Mouse (Mus musculus): ENCODE measurements around the gene Ttc34. TPM values are rescaled to one million over a fixed set of nuclear protein-coding genes. Genes with fewer than 3 reads are reported as not detected.
A peak's percentile ranks its signal among the peaks of the same experiment; 100 is the strongest.

The Ttc34 gene
- polyA plus RNA-seq, 1 experiment, result 1.00 TPM

DNA sequence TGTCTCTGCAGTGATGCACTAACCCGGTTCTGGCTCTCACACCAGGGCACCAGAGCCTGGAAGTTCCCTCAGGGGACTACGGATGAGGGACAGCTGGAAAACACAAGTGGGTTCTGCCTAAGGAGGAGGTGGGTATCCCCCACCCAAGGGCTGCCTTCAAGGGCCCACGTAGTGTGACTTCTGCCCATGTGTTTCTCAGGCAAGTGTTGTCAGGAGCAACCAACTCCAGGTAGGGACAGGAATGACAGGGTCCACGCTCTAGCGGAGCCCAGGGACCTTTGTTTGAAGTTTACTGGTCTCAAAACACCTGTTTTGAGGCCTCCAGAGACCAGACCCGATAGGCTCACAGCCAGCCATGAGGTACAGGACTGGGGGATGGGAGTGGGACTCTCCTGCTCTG lies 35.9 kb downstream of the Ttc34 start:
- TF ChIP-seq POLR2A (IDR thresholded peaks at IDR 0.05; ENCODE audit: borderline replicate concordance, extremely low read depth, insufficient read depth, insufficient read length, poor library complexity, severe bottlenecking) (no peak), CTCF (IDR thresholded peaks at IDR 0.05; ENCODE audit: borderline replicate concordance, extremely low read depth, insufficient read depth, insufficient read length) (no peak)
- no peak for DNase-seq (ENCODE audit: low read depth)

DNA sequence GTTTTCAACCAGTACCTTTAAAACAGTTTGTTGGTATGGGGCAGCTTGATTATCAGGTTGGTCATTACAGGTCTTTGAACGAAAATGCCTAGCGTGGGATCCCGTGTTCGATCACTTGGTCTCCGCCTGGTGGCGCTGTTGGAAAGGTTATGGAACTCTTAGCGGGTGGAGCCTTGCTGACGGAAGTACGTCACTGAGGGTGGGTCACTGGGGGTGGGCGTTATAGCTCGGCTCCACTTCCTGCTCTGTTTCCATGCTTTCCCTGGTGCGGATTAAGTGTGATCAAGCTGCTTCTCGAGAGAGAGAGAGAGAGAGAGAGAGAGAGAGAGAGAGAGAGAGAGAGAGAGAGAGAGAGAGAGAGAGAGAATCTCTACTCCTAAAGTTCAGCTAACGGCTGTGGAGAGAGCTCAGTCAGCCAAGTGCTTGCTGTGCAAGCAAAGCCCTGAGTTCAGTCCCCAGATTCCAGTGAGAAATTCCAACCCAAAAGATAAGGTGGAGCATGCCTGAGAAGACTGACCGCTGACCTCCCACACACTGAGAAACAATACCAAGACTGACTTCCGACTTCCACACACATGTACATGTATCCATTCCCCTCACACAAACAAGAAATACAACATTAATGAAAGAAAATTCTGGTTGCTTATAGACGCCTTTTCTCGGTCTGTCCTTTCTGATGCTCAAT lies 40.7 kb downstream of the Ttc34 start:
- peak; percentile 98 for DNase-seq (ENCODE audit: low read depth)
- TF ChIP-seq POLR2A (IDR thresholded peaks at IDR 0.05; ENCODE audit: borderline replicate concordance, extremely low read depth, insufficient read depth, insufficient read length, poor library complexity, severe bottlenecking) (peak; percentile 26; the same call in 1 of the 2 replicates), CTCF (IDR thresholded peaks at IDR 0.05; ENCODE audit: borderline replicate concordance, extremely low read depth, insufficient read depth, insufficient read length) (peak; percentile 96)

DNA sequence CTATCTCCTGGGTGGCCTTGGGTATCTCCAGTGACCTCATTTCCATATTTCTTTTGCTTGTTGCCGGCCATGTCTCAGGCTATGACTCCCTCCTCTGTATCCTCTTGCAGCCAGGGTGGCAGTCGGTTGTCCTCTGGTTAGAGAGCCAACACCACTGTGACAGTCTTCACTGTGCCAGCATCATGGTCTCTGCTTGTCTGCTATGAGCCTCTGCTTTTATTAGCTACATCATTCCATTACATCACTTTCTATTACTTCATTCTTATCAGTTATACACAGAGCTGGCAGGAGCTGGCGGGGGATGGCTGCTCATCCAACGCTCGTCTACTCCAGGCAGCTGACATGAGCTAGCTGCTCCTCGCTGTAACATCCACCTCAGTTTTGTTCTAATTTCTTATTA lies 43.5 kb downstream of the Ttc34 start:
- no peak for DNase-seq (ENCODE audit: low read depth)
- TF ChIP-seq POLR2A (IDR thresholded peaks at IDR 0.05; ENCODE audit: borderline replicate concordance, extremely low read depth, insufficient read depth, insufficient read length, poor library complexity, severe bottlenecking) (no peak), CTCF (IDR thresholded peaks at IDR 0.05; ENCODE audit: borderline replicate concordance, extremely low read depth, insufficient read depth, insufficient read length) (no peak)

DNA sequence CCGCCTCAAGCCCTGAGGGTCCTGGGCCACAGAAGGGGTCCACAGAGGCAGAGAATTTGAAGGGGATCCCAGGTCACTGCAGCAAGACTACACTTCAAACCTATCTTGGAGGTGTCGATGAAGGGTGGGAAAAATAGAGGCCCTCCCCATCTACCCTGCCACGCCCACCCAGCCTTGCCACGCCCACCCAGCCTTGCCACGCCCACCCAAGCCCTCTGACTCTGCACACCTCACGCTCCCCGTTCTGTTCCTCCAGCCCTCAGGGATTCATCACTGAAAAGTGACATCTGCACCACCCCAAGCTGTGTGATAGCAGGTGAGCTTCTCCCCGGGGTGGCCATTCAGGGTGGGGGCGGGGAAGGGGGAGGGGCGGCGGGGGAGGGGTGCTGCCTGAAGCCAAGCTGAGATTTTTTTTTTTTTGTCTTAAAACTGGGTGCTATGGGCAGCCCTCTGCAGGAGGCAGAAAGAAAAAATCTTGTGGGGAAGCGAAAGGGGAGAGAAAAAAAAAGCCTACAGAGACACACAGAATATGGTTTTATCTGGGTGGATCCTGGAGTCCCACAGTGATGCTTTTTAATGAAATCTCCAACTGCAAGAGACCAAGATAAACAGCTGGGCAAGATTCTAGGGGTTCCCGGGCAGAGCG lies 44.9 kb downstream of the Ttc34 start:
- no peak for TF ChIP-seq CTCF (IDR thresholded peaks at IDR 0.05; ENCODE audit: borderline replicate concordance, extremely low read depth, insufficient read depth, insufficient read length)
- TF ChIP-seq POLR2A (IDR thresholded peaks at IDR 0.05; ENCODE audit: borderline replicate concordance, extremely low read depth, insufficient read depth, insufficient read length, poor library complexity, severe bottlenecking), result no peak
- no peak for DNase-seq (ENCODE audit: low read depth)

DNA sequence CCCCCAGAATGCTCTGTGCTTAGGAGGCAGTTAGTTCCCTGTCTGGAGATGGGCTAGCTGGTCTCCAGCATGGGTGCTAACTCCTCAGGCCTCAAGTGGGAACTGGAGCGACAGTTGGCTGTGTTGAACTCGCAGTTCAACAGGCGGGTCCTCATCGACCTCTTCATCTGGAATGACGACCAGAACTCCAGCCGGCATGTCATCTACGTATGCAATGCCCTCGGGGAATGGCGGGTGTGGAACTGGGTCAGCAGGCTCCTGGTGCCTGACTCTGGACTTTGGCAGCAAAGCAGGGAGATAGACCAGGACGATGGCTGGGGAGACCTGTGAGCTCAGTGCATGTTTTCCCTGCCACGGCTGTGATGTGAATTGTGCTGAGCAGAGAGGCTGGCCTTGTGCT lies 48.2 kb downstream of the Ttc34 start:
- TF ChIP-seq POLR2A (IDR thresholded peaks at IDR 0.05; ENCODE audit: borderline replicate concordance, extremely low read depth, insufficient read depth, insufficient read length, poor library complexity, severe bottlenecking) (no peak), CTCF (IDR thresholded peaks at IDR 0.05; ENCODE audit: borderline replicate concordance, extremely low read depth, insufficient read depth, insufficient read length) (no peak)
- no peak for DNase-seq (ENCODE audit: low read depth)

DNA sequence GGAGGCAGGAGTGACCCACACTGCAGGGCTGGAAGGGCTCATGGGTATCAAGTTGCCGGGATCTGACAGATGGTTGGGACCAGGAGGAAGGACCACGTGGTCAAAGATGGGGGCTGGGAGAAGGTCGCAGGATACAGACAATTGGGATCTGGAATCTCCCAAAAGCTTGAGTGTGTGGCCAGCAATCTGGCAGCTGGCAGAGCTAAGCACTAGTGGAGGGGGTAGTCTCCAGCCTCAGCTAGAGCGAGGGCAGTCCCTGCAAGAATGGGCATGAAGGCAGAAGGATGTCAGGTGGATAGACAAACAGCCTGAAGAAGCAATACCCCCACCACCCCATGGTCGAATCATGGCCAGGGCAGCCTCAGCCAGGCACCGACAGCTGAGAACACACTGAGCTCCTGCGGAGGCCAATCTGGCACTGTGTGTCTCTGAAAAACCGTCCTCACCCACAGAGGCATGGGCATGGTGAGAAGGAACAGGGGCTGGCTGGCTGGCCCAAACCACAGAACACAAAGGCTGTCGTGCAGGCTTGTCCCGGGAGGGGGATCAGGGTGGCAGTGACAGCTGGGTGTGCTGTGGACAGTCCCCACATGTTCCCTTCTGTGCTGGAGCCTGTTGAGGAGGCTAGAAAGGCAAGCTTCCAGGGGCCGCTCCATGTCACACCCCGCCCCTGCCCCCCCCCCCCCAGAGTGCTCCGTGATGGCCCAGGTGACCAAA lies 49.8 kb downstream of the Ttc34 start:
- DNase-seq (ENCODE audit: low read depth), result peak; percentile 33
- TF ChIP-seq POLR2A (IDR thresholded peaks at IDR 0.05; ENCODE audit: borderline replicate concordance, extremely low read depth, insufficient read depth, insufficient read length, poor library complexity, severe bottlenecking) (no peak), CTCF (IDR thresholded peaks at IDR 0.05; ENCODE audit: borderline replicate concordance, extremely low read depth, insufficient read depth, insufficient read length) (no peak)

DNA sequence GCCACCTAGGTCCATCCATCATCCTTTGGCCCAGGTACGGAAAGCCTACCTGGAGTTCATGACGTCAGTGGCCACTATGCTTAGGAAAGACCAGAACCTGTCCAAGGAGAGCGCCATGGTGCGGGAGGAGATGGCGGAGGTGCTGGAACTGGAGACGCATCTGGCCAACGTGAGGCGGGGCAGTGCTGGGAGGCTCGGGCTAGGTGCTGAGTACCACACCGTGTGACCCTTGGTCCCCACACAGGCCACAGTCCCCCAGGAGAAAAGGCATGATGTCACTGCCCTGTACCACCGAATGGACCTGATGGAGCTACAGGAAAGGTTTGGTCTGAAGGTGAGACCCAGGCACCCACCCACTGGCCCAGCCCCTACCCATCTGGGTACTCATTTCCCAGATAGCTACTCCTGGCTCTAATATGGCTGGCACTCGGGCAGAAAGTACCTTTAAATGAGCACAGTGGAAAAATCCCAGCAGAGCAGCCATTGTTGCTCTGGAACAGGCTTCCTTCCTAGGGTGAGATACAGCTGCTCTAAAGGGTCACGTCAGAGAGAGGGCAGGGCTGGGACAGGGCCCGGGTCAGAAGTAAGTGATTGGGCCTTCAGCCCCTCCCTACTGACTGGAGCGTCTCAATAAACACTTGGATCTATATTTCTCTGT lies 50.5 kb downstream of the Ttc34 start:
- DNase-seq (ENCODE audit: low read depth), result no peak
- no peak for TF ChIP-seq POLR2A (IDR thresholded peaks at IDR 0.05; ENCODE audit: borderline replicate concordance, extremely low read depth, insufficient read depth, insufficient read length, poor library complexity, severe bottlenecking)
- TF ChIP-seq CTCF (IDR thresholded peaks at IDR 0.05; ENCODE audit: borderline replicate concordance, extremely low read depth, insufficient read depth, insufficient read length), result no peak

DNA sequence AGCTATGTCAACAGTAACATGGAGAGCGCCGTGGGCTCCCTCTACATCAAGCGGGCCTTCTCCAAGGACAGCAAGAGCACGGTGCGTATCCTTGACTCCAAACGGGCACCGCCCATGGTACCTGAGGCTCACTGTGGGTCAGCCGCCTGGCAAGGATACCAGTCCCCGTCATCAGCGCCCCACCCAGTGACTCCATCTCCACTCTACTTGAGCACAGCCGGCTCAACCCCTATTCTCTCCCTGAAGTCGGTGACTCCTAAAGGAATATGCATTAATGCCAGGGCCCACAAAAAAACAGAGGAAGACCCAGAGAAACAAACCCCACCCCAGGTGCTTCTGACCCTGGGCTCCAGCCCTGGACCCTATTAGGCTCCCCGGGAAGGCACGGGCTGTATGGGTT lies 53.6 kb downstream of the Ttc34 start:
- DNase-seq (ENCODE audit: low read depth), result no peak
- TF ChIP-seq POLR2A (IDR thresholded peaks at IDR 0.05; ENCODE audit: borderline replicate concordance, extremely low read depth, insufficient read depth, insufficient read length, poor library complexity, severe bottlenecking) (no peak), CTCF (IDR thresholded peaks at IDR 0.05; ENCODE audit: borderline replicate concordance, extremely low read depth, insufficient read depth, insufficient read length) (no peak)

- TF ChIP-seq POLR2A (IDR thresholded peaks at IDR 0.05; ENCODE audit: borderline replicate concordance, extremely low read depth, insufficient read depth, insufficient read length, poor library complexity, severe bottlenecking) (no peak), CTCF (IDR thresholded peaks at IDR 0.05; ENCODE audit: borderline replicate concordance, extremely low read depth, insufficient read depth, insufficient read length) (no peak)
- no peak for DNase-seq (ENCODE audit: low read depth)
Observed at GRCm38 (mm10) chr4:154895549-154895948, 58.3 kb downstream of the Ttc34 start.

- TF ChIP-seq CTCF (IDR thresholded peaks at IDR 0.05; ENCODE audit: borderline replicate concordance, extremely low read depth, insufficient read depth, insufficient read length) (no peak), POLR2A (IDR thresholded peaks at IDR 0.05; ENCODE audit: borderline replicate concordance, extremely low read depth, insufficient read depth, insufficient read length, poor library complexity, severe bottlenecking) (no peak)
- no peak for DNase-seq (ENCODE audit: low read depth)
Observed at GRCm38 (mm10) chr4:154897676-154898465, 60.6 kb downstream of the Ttc34 start.

Measured in brain, embryonic 14.5 days (tissue).